ENCODE assay signal across 13 mouse cellular contexts in the genomic region with DNA sequence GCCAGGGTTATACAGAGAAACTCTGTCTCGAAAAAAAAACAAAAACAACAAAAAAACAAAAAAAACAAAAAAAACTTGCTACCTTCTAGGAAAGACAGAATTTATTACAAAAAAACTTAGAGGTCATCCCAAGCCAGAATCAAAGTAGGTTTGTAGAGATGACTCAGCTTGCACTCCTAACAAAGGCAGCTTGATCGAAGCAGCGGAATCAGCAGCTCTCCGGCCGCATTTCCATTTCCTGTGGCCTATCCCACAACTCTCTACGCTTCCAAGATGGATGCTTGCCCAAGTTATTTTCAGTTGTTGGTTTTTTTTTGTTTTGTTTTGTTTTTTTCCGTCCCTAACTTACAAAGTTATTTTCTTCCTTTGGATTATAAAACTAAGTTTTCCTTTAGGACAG.
"Had no signal": no experiment of that assay in that cellular context is flagged by ENCODE, and none has a peak within 500 bp of the region (broad histone marks: within the 10 kb centered on the region; RNA-seq: fewer than 3 reads in every experiment).

No protein-coding gene starts in this region.

- H3K9me3 ChIP-seq: limb, embryonic 15.5 days; liver, embryonic 12.5 days; midbrain, embryonic 10.5 days; midbrain, embryonic 15.5 days; neural tube, embryonic 13.5 days had no signal

- H3K27me3 ChIP-seq: limb, embryonic 15.5 days; liver, embryonic 12.5 days; midbrain, embryonic 15.5 days; neural tube, embryonic 13.5 days had no signal

- DNase-seq: kidney, postnatal 10 days; lung, embryonic 14.5 days; lung, postnatal 10 days; lung, postnatal 4 days; right cerebral cortex, postnatal 14 days; thymus, postnatal 36 days had no signal

- H3K4me1 ChIP-seq: limb, embryonic 15.5 days; midbrain, embryonic 15.5 days had no signal

- H3K9ac ChIP-seq: limb, embryonic 15.5 days; liver, embryonic 12.5 days; lung, embryonic 14.5 days; midbrain, embryonic 15.5 days; neural tube, embryonic 13.5 days had no signal

- H3K27ac ChIP-seq: layer of hippocampus, adult 2 months; left cerebral cortex, adult 2 months; limb, embryonic 15.5 days; liver, embryonic 12.5 days; midbrain, embryonic 15.5 days; neural tube, embryonic 13.5 days had no signal

- H3K4me3 ChIP-seq: layer of hippocampus, adult 2 months; left cerebral cortex, adult 2 months; limb, embryonic 15.5 days; liver, embryonic 12.5 days; midbrain, embryonic 10.5 days; midbrain, embryonic 15.5 days; neural tube, embryonic 13.5 days had no signal
